Mouse (Mus musculus) C2C12 (cell line): ENCODE data around the gene Gm20388.

Source experiments
- CTCF ChIP-seq: IDR thresholded peaks from one replicate; pipeline ENCODE4 v1.5.1; 2011; ENCODE audit not compliant: control insufficient read depth, insufficient read depth, insufficient read length
- MAX ChIP-seq: IDR thresholded peaks from one replicate; pipeline ENCODE4 v1.6.1; 2011; ENCODE audit warnings: mild to moderate bottlenecking, control low read depth
- MYOD1 ChIP-seq: IDR thresholded peaks from one replicate; pipeline ENCODE4 v1.6.1; 2011; ENCODE audit warnings: low read depth; ENCODE audit not compliant: control insufficient read depth, insufficient read length
- USF1 ChIP-seq: IDR thresholded peaks from one replicate; pipeline ENCODE4 v1.6.1; 2011; ENCODE audit warnings: low read depth, mild to moderate bottlenecking, control low read depth, moderate library complexity

- TF ChIP-seq CTCF (no peak), MAX (no peak), MYOD1 (no peak), USF1 (no peak)
These were observed 1211.1 kb downstream of the Gm20388 start for GRCm38 (mm10) chr8:121121704-121122103.
